Mouse (Mus musculus): ENCODE data around the gene Mtch2. TPM values are rescaled to one million over a fixed set of nuclear protein-coding genes. Genes with fewer than 3 reads are reported as not detected.

The Mtch2 gene
- 186 TPM in 2 replicates for total RNA-seq (2014; rRNA removed)
- polyA plus RNA-seq (2012; rRNA removed): 103 and 108 TPM in 2 replicates

DNA sequence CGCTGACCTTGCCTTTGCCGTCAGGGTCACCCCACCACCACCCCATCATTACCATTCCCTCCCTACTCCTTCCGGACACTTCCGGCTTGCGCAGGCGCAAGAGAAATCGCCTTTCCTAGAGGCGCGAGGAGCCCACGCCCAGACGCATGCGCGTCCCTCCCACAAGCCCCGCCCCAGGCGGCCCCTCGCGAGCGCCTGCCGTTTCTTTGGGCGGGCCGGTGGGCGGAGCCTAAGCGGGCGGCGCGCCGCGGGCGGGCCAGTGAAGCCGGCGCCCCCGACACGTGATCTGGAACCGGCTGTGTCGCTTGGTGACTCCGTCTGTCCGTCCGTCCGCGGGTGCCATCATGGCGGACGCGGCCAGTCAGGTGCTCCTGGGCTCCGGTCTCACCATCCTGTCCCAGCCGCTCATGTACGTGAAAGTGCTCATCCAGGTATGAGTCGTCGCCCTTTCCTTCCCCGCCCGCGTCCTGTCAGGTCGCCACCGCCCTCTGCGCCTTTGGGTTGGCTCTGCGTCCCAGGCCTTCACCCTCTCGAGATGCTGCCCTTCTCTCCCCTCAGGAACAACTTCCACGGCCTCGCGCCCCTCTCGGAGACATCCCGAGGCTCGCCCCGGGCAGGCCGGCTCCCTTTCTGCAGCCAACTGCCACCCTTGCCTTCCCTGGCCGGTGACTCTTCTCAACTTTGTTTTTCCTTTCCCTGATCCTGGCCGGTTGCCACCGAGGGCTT is at the start of gene Mtch2:
Mtch2 (plus strand) TSS at position 201 of the 726 bp plus-strand sequence.
- Histone ChIP-seq H3K4me1 (ENCODE audit: control insufficient read depth, insufficient read depth, low read length) (peaks cover 15% of the 10 kb centered on the region), H3K9ac (ENCODE audit: low read depth, low read length) (peak within 1 kb of the TSS; percentile 95), H3K27ac (replicated peaks; ENCODE audit: insufficient read depth, low read depth, low read length) (peak within 1 kb of the TSS; percentile 93), H3K27me3 (ENCODE audit: control insufficient read depth, insufficient read depth, low read length) (no peaks in the 10 kb centered on the region), H3K4me3 (ENCODE audit: insufficient read depth, low read depth, low read length) (peak within 1 kb of the TSS; percentile 89), H3K36me3 (ENCODE audit: control insufficient read depth, insufficient read depth, low read length) (peaks cover 25% of the 10 kb centered on the region), H3K79me2 (ENCODE audit: control insufficient read depth, insufficient read depth, low read length) (peaks cover 3% of the 10 kb centered on the region; the same call in 1 of the 2 replicates)
- peak; percentile 87 for DNase-seq (ENCODE audit: extremely low read depth, low read depth, low spot score)
- TF ChIP-seq POLR2A (IDR thresholded peaks at IDR 0.05; ENCODE audit: extremely low read depth, insufficient read depth, low read length) (peak; percentile 93), CTCF (IDR thresholded peaks at IDR 0.05; ENCODE audit: low read depth, low read length) (no peak)
- under 1% methylated on average over 66 of the region's 67 CpGs for WGBS

DNA sequence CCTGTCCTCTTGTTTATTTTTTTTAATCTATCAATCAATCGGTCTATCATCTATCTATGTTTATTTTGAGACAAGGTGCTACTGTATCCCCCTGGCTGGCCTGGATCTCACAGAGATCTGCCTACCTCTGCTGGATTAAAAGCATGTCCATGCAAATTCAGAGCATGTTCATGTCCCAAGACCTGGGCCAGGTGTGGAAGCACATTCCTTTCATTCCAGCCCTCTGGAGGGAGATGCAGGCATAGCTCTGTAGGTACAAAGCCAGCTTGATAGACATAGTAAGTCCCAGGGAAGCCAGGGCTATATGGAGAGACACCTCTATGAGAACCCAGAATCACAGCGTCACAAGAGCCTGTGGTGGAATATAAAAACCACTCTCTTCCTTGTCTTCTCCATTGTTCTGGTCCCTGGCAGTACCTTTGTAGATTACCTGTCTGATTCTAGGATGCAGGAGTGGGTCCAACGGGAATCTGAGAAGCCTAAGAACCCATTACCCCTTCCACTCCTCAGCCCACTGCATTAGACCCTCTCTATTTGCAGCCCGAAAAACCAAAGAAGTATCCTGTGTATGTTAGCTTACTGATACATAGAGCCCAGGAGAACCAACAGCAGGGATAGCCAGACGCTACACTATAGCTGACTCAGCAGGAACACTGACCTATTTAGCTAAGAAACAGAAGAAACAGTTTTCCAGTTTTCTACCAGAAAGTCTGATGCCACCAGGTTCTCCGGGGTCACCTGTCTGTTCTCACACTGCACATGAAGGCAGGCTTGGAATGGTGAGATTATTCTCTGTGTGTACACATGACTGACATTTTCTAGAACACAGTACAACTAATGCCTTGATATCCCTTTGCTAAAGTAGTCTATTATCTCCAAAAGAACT is 38.5 kb upstream of the Mtch2 start:
- Histone ChIP-seq H3K27me3 (ENCODE audit: control insufficient read depth, insufficient read depth, low read length) (no peaks in the 10 kb centered on the region; the same call in 1 of the 2 replicates), H3K4me3 (ENCODE audit: insufficient read depth, low read depth, low read length) (no peak overlapping the region), H3K9ac (ENCODE audit: low read depth, low read length) (no peak overlapping the region), H3K4me1 (ENCODE audit: control insufficient read depth, insufficient read depth, low read length) (no peaks in the 10 kb centered on the region), H3K36me3 (ENCODE audit: control insufficient read depth, insufficient read depth, low read length) (no peaks in the 10 kb centered on the region), H3K27ac (replicated peaks; ENCODE audit: insufficient read depth, low read depth, low read length) (no peak overlapping the region), H3K79me2 (ENCODE audit: control insufficient read depth, insufficient read depth, low read length) (no peaks in the 10 kb centered on the region)
- TF ChIP-seq POLR2A (IDR thresholded peaks at IDR 0.05; ENCODE audit: extremely low read depth, insufficient read depth, low read length) (no peak), CTCF (IDR thresholded peaks at IDR 0.05; ENCODE audit: low read depth, low read length) (no peak)
- WGBS: 85% methylated on average over 6 of the region's 6 CpGs
- DNase-seq (ENCODE audit: extremely low read depth, low read depth, low spot score): no peak

GRCm38 (mm10) chr2:90810751-90811150 is 36.2 kb upstream of the Mtch2 start:
- H3K27ac ChIP-seq (replicated peaks; ENCODE audit: insufficient read depth, low read depth, low read length): no peak overlapping the region
- no peak for DNase-seq (ENCODE audit: extremely low read depth, low read depth, low spot score)
- TF ChIP-seq CTCF (IDR thresholded peaks at IDR 0.05; ENCODE audit: low read depth, low read length) (no peak), POLR2A (IDR thresholded peaks at IDR 0.05; ENCODE audit: extremely low read depth, insufficient read depth, low read length) (no peak)

DNA sequence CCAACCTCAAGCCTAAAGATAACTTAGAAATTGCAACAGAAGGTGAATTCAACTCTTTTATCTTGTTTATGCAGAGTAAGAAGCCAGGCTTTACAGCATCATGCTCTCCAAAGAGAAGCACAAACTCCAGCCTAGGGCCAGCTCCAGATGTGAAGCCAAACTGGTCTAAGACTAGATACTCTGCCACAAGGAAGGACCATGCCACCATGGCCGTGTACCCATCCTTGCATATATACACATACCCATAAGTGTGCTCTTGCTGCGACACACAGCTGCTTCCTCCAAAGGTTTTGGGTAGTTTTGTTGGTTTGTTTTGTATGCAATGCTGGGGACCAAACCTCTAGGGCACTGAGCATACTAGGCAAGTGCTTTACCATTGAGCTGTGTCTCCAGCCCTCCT is 31.7 kb upstream of the Mtch2 start:
- Histone ChIP-seq H3K36me3 (ENCODE audit: control insufficient read depth, insufficient read depth, low read length) (no peaks in the 10 kb centered on the region), H3K27me3 (ENCODE audit: control insufficient read depth, insufficient read depth, low read length) (no peaks in the 10 kb centered on the region), H3K9ac (ENCODE audit: low read depth, low read length) (no peak overlapping the region), H3K79me2 (ENCODE audit: control insufficient read depth, insufficient read depth, low read length) (no peaks in the 10 kb centered on the region), H3K4me3 (ENCODE audit: insufficient read depth, low read depth, low read length) (no peak overlapping the region), H3K27ac (replicated peaks; ENCODE audit: insufficient read depth, low read depth, low read length) (no peak overlapping the region), H3K4me1 (ENCODE audit: control insufficient read depth, insufficient read depth, low read length) (no peaks in the 10 kb centered on the region)
- WGBS: 84% methylated on average over 2 of the region's 2 CpGs
- DNase-seq (ENCODE audit: extremely low read depth, low read depth, low spot score): no peak
- TF ChIP-seq POLR2A (IDR thresholded peaks at IDR 0.05; ENCODE audit: extremely low read depth, insufficient read depth, low read length) (no peak), CTCF (IDR thresholded peaks at IDR 0.05; ENCODE audit: low read depth, low read length) (no peak)

More at GRCm38 (mm10) chr2:90810751-90811150, 36.2 kb upstream of the Mtch2 start:
- no peaks in the 10 kb centered on the region for H3K36me3 ChIP-seq (ENCODE audit: control insufficient read depth, insufficient read depth, low read length)
- WGBS: 89% methylated on average over 8 of the region's 8 CpGs
- H3K4me1 ChIP-seq (ENCODE audit: control insufficient read depth, insufficient read depth, low read length): no peaks in the 10 kb centered on the region
- no peaks in the 10 kb centered on the region for H3K79me2 ChIP-seq (ENCODE audit: control insufficient read depth, insufficient read depth, low read length)
- H3K9ac ChIP-seq (ENCODE audit: low read depth, low read length): no peak overlapping the region
- no peak overlapping the region for H3K4me3 ChIP-seq (ENCODE audit: insufficient read depth, low read depth, low read length)
- no peaks in the 10 kb centered on the region for H3K27me3 ChIP-seq (ENCODE audit: control insufficient read depth, insufficient read depth, low read length)

DNA sequence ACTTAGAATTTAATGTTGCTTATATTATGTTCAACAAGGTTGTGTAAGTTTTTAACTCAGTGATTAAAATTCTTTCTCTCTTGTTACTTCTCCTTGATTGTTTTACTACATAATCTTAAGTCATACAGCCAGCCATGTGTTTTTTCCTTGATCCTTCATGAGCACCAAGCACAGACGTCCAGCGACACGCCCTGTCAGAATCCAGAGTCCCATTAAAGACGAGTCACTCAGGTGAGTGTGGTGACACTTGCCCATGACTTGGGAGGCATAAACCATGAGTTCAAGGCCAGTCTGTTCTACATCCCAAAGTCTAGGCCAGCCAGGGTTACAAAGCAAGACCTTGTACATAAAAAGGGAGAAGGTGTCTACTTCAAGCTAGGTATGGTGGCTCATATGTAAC is 30.8 kb upstream of the Mtch2 start:
- Histone ChIP-seq H3K9ac (ENCODE audit: low read depth, low read length) (no peak overlapping the region), H3K36me3 (ENCODE audit: control insufficient read depth, insufficient read depth, low read length) (no peaks in the 10 kb centered on the region), H3K4me3 (ENCODE audit: insufficient read depth, low read depth, low read length) (no peak overlapping the region), H3K4me1 (ENCODE audit: control insufficient read depth, insufficient read depth, low read length) (no peaks in the 10 kb centered on the region), H3K27ac (replicated peaks; ENCODE audit: insufficient read depth, low read depth, low read length) (no peak overlapping the region), H3K27me3 (ENCODE audit: control insufficient read depth, insufficient read depth, low read length) (no peaks in the 10 kb centered on the region), H3K79me2 (ENCODE audit: control insufficient read depth, insufficient read depth, low read length) (no peaks in the 10 kb centered on the region)
- 87% methylated on average over 4 of the region's 4 CpGs for WGBS
- TF ChIP-seq POLR2A (IDR thresholded peaks at IDR 0.05; ENCODE audit: extremely low read depth, insufficient read depth, low read length) (no peak), CTCF (IDR thresholded peaks at IDR 0.05; ENCODE audit: low read depth, low read length) (no peak)
- no peak for DNase-seq (ENCODE audit: extremely low read depth, low read depth, low spot score)
